Mouse (Mus musculus) CD4-positive, CD25-positive, alpha-beta regulatory T cell, adult 4 months (primary cell): ENCODE measurements around the gene Hsd17b6. TPM values are rescaled to one million over a fixed set of nuclear protein-coding genes. Genes with fewer than 3 reads are reported as not detected.
"Not testable (repeated sequence)": the region's sequence is repeated elsewhere in the genome, so short reads cannot be mapped to it uniquely, and the experiment has no call there.

Source experiments
- ATAC-seq: one replicate; pipeline ENCODE4 v1.8.0; 2017
- polyA plus RNA-seq, 2 experiments: library from polyadenylated mRNA; unstranded; fragments of 100-300 nt; shearing (Covaris generic); gene quantifications; one replicate each; pipeline ENCODE4 v1.2.1; 2017

Hsd17b6 gene
- polyA plus RNA-seq = not detected

- ATAC-seq = no peak
Measured at GRCm38 (mm10) chr10:128007446-128007845, at the start of gene Hsd17b6. Gene Hsd17b6, minus strand, starts transcription at chr10:128007611.

- no peak for ATAC-seq
Measured at GRCm38 (mm10) chr10:128053001-128053400, 45.6 kb upstream of the Hsd17b6 start.

- not testable (repeated sequence) for ATAC-seq
Measured at GRCm38 (mm10) chr10:128052136-128052535, 44.7 kb upstream of the Hsd17b6 start.

- ATAC-seq = no peak
Measured at GRCm38 (mm10) chr10:128051589-128051988, 44.2 kb upstream of the Hsd17b6 start.

GRCm38 (mm10) chr10:128050355-128050754, 42.9 kb upstream of the Hsd17b6 start:
- no peak for ATAC-seq

- no peak for ATAC-seq
Measured at GRCm38 (mm10) chr10:128049741-128050140, 42.3 kb upstream of the Hsd17b6 start.

- ATAC-seq = no peak
Measured at GRCm38 (mm10) chr10:128048157-128048556, 40.7 kb upstream of the Hsd17b6 start.

GRCm38 (mm10) chr10:128043041-128043835, 35.8 kb upstream of the Hsd17b6 start:
- no peak for ATAC-seq

GRCm38 (mm10) chr10:128042466-128042865, 35.1 kb upstream of the Hsd17b6 start:
- no peak for ATAC-seq

- ATAC-seq = no peak
Measured at GRCm38 (mm10) chr10:128041636-128042035, 34.2 kb upstream of the Hsd17b6 start.

GRCm38 (mm10) chr10:128040293-128040692, 32.9 kb upstream of the Hsd17b6 start:
- ATAC-seq = no peak

GRCm38 (mm10) chr10:128039858-128040257, 32.4 kb upstream of the Hsd17b6 start:
- no peak for ATAC-seq

GRCm38 (mm10) chr10:128039167-128039566, 31.8 kb upstream of the Hsd17b6 start:
- ATAC-seq = no peak

- no peak for ATAC-seq
Measured at GRCm38 (mm10) chr10:128037921-128038320, 30.5 kb upstream of the Hsd17b6 start.

GRCm38 (mm10) chr10:128036746-128037425, 29.5 kb upstream of the Hsd17b6 start:
- no peak for ATAC-seq

GRCm38 (mm10) chr10:128030860-128031259, 23.4 kb upstream of the Hsd17b6 start:
- ATAC-seq = no peak

- no peak for ATAC-seq
Measured at GRCm38 (mm10) chr10:128029931-128030330, 22.5 kb upstream of the Hsd17b6 start.

- no peak for ATAC-seq
Measured at GRCm38 (mm10) chr10:128023496-128023895, 16.1 kb upstream of the Hsd17b6 start.

- ATAC-seq = no peak
Measured at GRCm38 (mm10) chr10:128022196-128022595, 14.8 kb upstream of the Hsd17b6 start.

GRCm38 (mm10) chr10:128015068-128015934, 7.9 kb upstream of the Hsd17b6 start, which contains the start of gene Prim1:
Gene Prim1, plus strand, starts transcription at chr10:128015168.
- peak; percentile 99 for ATAC-seq

- ATAC-seq = no peak
Measured at GRCm38 (mm10) chr10:128009735-128010134, 2.3 kb upstream of the Hsd17b6 start.

GRCm38 (mm10) chr10:128008207-128008889, 937 bp upstream of the Hsd17b6 start:
- peak; percentile 81 for ATAC-seq
